Mouse (Mus musculus) stomach, embryonic 14.5 days (tissue): Measurements from ENCODE around the gene Casp7. TPM values are rescaled to one million over a fixed set of nuclear protein-coding genes. Genes with fewer than 3 reads are reported as not detected.

Source experiments
- ATAC-seq: fragments of 200-750 bp; cut with Nextera tagmentation; 2 replicates; pipeline ENCODE4 v1.8.0; 2017; ENCODE audit warnings: low read depth, moderate TSS enrichment; ENCODE audit not compliant: insufficient number of reproducible peaks, insufficient read depth, low FRiP score
- H3K27ac ChIP-seq: fragments of 300-500 bp; sonication (generic); 2 replicates; pipeline ENCODE4 v1.5.1; 2014; ENCODE audit warnings: mild to moderate bottlenecking, low read length, moderate library complexity, mixed read lengths
- H3K27me3 ChIP-seq: fragments of 300-500 bp; sonication (generic); 2 replicates; pipeline ENCODE4 v1.6.1; 2014; ENCODE audit warnings: low read length, control low read depth, mixed read lengths; ENCODE audit not compliant: control insufficient read depth, insufficient read depth
- H3K36me3 ChIP-seq: fragments of 300-500 bp; sonication (generic); 2 replicates; pipeline ENCODE4 v1.6.1; 2014; ENCODE audit warnings: mild to moderate bottlenecking, control low read depth, low read length, moderate library complexity, mixed read lengths; ENCODE audit not compliant: control insufficient read depth, insufficient read depth
- H3K4me1 ChIP-seq: fragments of 300-500 bp; sonication (generic); 2 replicates; pipeline ENCODE4 v1.6.1; 2014; ENCODE audit warnings: low read length, control low read depth, mixed read lengths; ENCODE audit not compliant: control insufficient read depth, insufficient read depth
- H3K4me2 ChIP-seq: fragments of 300-500 bp; sonication (generic); replicated peaks from 2 replicates; pipeline ENCODE4 v1.6.1; 2014; ENCODE audit warnings: low read depth, low read length, control low read depth
- H3K4me3 ChIP-seq: fragments of 300-500 bp; sonication (generic); 2 replicates; pipeline ENCODE4 v1.5.1; 2014; ENCODE audit warnings: low read depth, low read length, control low read depth
- H3K9ac ChIP-seq: fragments of 300-500 bp; sonication (generic); replicated peaks from 2 replicates; pipeline ENCODE4 v1.6.1; 2014; ENCODE audit warnings: low read depth, mild to moderate bottlenecking, control low read depth, low read length, moderate library complexity, mixed read lengths
- H3K9me3 ChIP-seq: fragments of 300-500 bp; sonication (generic); 2 replicates; pipeline ENCODE4 v1.6.1; 2016; ENCODE audit warnings: low read depth, low read length, control low read depth; ENCODE audit not compliant: control insufficient read depth
- WGBS: fragments of 180-500 bp; shearing (Covaris S2); extraction: QIAGEN DNeasy Blood & Tissue Kit; methylation state at CpG from one replicate; pipeline ENCODE4 v1.1.7; 2014; 5-methylcytosine and 5-hydroxymethylcytosine counted together
- polyA plus RNA-seq: library from polyadenylated mRNA; unstranded; fragments of >200 nt; fragmentation: Nextera tagmentation; extraction: Ambion mirVana; gene quantifications from 2 replicates; pipeline ENCODE4 v1.2.1, GENCODE M21; 2014

Gene Casp7
- polyA plus RNA-seq, 1 experiment from 2014 or later, result 31.3 TPM

GRCm38 (mm10) chr19:56364563-56364962 lies 32.4 kb upstream of the Casp7 start:
- Histone ChIP-seq H3K36me3 (no peaks in the 10 kb centered on the region), H3K4me1 (peaks cover 13% of the 10 kb centered on the region; the same call in 1 of the 2 replicates), H3K27ac (peak overlapping the region; percentile 48; the same call in 1 of the 2 replicates), H3K27me3 (no peaks in the 10 kb centered on the region), H3K4me3 (no peak overlapping the region), H3K9me3 (no peaks in the 10 kb centered on the region), H3K4me2 (peak overlapping the region; percentile 10; the same call in 1 of the 2 replicates), H3K9ac (no peak overlapping the region)
- peak; percentile 18; the same call in 1 of the 2 replicates for ATAC-seq
- WGBS, result 52% methylated on average over 8 of the region's 8 CpGs

- no peaks in the 10 kb centered on the region for H3K9me3 ChIP-seq
- H3K27ac ChIP-seq, result peak overlapping the region; percentile 61; the same call in 1 of the 2 replicates
- H3K4me1 ChIP-seq, result peaks cover 13% of the 10 kb centered on the region; the same call in 1 of the 2 replicates
- ATAC-seq, result no peak
- H3K27me3 ChIP-seq, result no peaks in the 10 kb centered on the region
- WGBS, result 75% methylated on average over 11 of the region's 11 CpGs
- no peak overlapping the region for H3K9ac ChIP-seq
- no peak overlapping the region for H3K4me2 ChIP-seq
- H3K4me3 ChIP-seq, result no peak overlapping the region
- no peaks in the 10 kb centered on the region for H3K36me3 ChIP-seq
These were observed 30.8 kb upstream of the Casp7 start for GRCm38 (mm10) chr19:56366168-56366567.

GRCm38 (mm10) chr19:56366625-56367024 lies 30.3 kb upstream of the Casp7 start:
- Histone ChIP-seq H3K9ac (no peak overlapping the region), H3K27ac (peak overlapping the region; percentile 61; the same call in 1 of the 2 replicates), H3K27me3 (no peaks in the 10 kb centered on the region), H3K4me3 (no peak overlapping the region), H3K4me2 (no peak overlapping the region), H3K9me3 (no peaks in the 10 kb centered on the region), H3K4me1 (peaks cover 13% of the 10 kb centered on the region; the same call in 1 of the 2 replicates), H3K36me3 (no peaks in the 10 kb centered on the region)
- ATAC-seq, result no peak
- 67% methylated on average over 9 of the region's 9 CpGs for WGBS

GRCm38 (mm10) chr19:56367778-56368177 lies 29.2 kb upstream of the Casp7 start:
- Histone ChIP-seq H3K27ac (peak overlapping the region; percentile 45; the same call in 1 of the 2 replicates), H3K27me3 (no peaks in the 10 kb centered on the region), H3K4me1 (peaks cover 13% of the 10 kb centered on the region; the same call in 1 of the 2 replicates), H3K9me3 (no peaks in the 10 kb centered on the region), H3K4me2 (no peak overlapping the region), H3K9ac (no peak overlapping the region), H3K36me3 (no peaks in the 10 kb centered on the region), H3K4me3 (no peak overlapping the region)
- ATAC-seq, result no peak
- WGBS, result 54% methylated on average over 7 of the region's 7 CpGs

GRCm38 (mm10) chr19:56368912-56369311 lies 28.0 kb upstream of the Casp7 start:
- no peaks in the 10 kb centered on the region for H3K36me3 ChIP-seq
- H3K4me1 ChIP-seq, result peaks cover 13% of the 10 kb centered on the region; the same call in 1 of the 2 replicates
- no peak for ATAC-seq
- H3K27me3 ChIP-seq, result no peaks in the 10 kb centered on the region
- H3K27ac ChIP-seq, result no peak overlapping the region
- no peaks in the 10 kb centered on the region for H3K9me3 ChIP-seq
- H3K9ac ChIP-seq, result no peak overlapping the region
- no peak overlapping the region for H3K4me3 ChIP-seq
- 85% methylated on average over 7 of the region's 7 CpGs for WGBS
- no peak overlapping the region for H3K4me2 ChIP-seq

- no peak for ATAC-seq
- Histone ChIP-seq H3K27me3 (no peaks in the 10 kb centered on the region), H3K36me3 (no peaks in the 10 kb centered on the region), H3K4me1 (peaks cover 13% of the 10 kb centered on the region; the same call in 1 of the 2 replicates), H3K4me3 (no peak overlapping the region), H3K4me2 (no peak overlapping the region), H3K9me3 (no peaks in the 10 kb centered on the region), H3K9ac (no peak overlapping the region), H3K27ac (no peak overlapping the region)
- WGBS, result 89% methylated on average over 6 of the region's 6 CpGs
These were observed 26.4 kb upstream of the Casp7 start for GRCm38 (mm10) chr19:56370389-56371150.

GRCm38 (mm10) chr19:56372226-56372625 lies 24.7 kb upstream of the Casp7 start:
- no peak overlapping the region for H3K4me2 ChIP-seq
- no peaks in the 10 kb centered on the region for H3K27me3 ChIP-seq
- WGBS, result 75% methylated on average over 7 of the region's 7 CpGs
- no peak overlapping the region for H3K9ac ChIP-seq
- no peak overlapping the region for H3K4me3 ChIP-seq
- no peaks in the 10 kb centered on the region for H3K36me3 ChIP-seq
- no peak for ATAC-seq
- H3K9me3 ChIP-seq, result no peaks in the 10 kb centered on the region
- H3K27ac ChIP-seq, result no peak overlapping the region
- peaks cover 5% of the 10 kb centered on the region; the same call in 1 of the 2 replicates for H3K4me1 ChIP-seq

- H3K36me3 ChIP-seq, result no peaks in the 10 kb centered on the region
- 85% methylated on average over 5 of the region's 5 CpGs for WGBS
- ATAC-seq, result no peak
These were observed 23.7 kb upstream of the Casp7 start for GRCm38 (mm10) chr19:56373246-56373645.

More at GRCm38 (mm10) chr19:56373246-56373645, 23.7 kb upstream of the Casp7 start:
- Histone ChIP-seq H3K4me3 (no peak overlapping the region), H3K9me3 (no peaks in the 10 kb centered on the region), H3K27me3 (no peaks in the 10 kb centered on the region), H3K4me1 (peaks cover 5% of the 10 kb centered on the region; the same call in 1 of the 2 replicates), H3K4me2 (no peak overlapping the region), H3K27ac (no peak overlapping the region), H3K9ac (no peak overlapping the region)
